Mouse (Mus musculus) embryonic fibroblast, embryonic 13.5 days (primary cell): ENCODE measurements around the gene Myo18a. TPM values are rescaled to one million over a fixed set of nuclear protein-coding genes. Genes with fewer than 3 reads are reported as not detected.

ENCODE experiments used
- H3K27ac ChIP-seq: 2 replicates; pipeline ENCODE4 v1.5.1; 2012; ENCODE audit warnings: low read length, control low read depth, inconsistent platforms; ENCODE audit not compliant: insufficient read depth
- H3K4me1 ChIP-seq: 2 replicates; pipeline ENCODE4 v1.6.1; 2011; ENCODE audit warnings: low read length; ENCODE audit not compliant: control insufficient read depth, insufficient read depth
- H3K4me3 ChIP-seq: 2 replicates; pipeline ENCODE4 v1.5.1; 2011; ENCODE audit warnings: mild to moderate bottlenecking, control low read depth, low read length; ENCODE audit not compliant: insufficient read depth
- CTCF ChIP-seq: IDR thresholded peaks from 2 replicates; pipeline ENCODE4 v1.5.1; 2011; ENCODE audit warnings: mild to moderate bottlenecking, control low read depth, low read length, moderate library complexity, borderline replicate concordance; ENCODE audit not compliant: insufficient read depth
- POLR2A ChIP-seq: IDR thresholded peaks from 2 replicates; pipeline ENCODE4 v1.6.1; 2011; ENCODE audit warnings: low read depth, mild to moderate bottlenecking, control low read depth, low read length, moderate library complexity
- polyA plus RNA-seq: library from polyadenylated mRNA; stranded (reverse); fragments of >200 nt; gene quantifications from 2 replicates; pipeline ENCODE4 v1.2.4, GENCODE M21; 2011; ENCODE audit warnings: low read depth; ENCODE audit not compliant: missing spikeins, insufficient read length

Gene Myo18a
- polyA plus RNA-seq, 1 experiment, result 20.1 TPM

GRCm38 (mm10) chr11:77875847-77876759 is 113.1 kb downstream of the Myo18a start:
- no peaks in the 10 kb centered on the region for H3K4me1 ChIP-seq
- H3K27ac ChIP-seq, result no peak overlapping the region
- H3K4me3 ChIP-seq, result no peak overlapping the region
- TF ChIP-seq POLR2A (no peak), CTCF (no peak)

- Histone ChIP-seq H3K27ac (no peak overlapping the region), H3K4me1 (no peaks in the 10 kb centered on the region), H3K4me3 (no peak overlapping the region)
- TF ChIP-seq POLR2A, result no peak
- no peak for TF ChIP-seq CTCF
These were observed 113.7 kb downstream of the Myo18a start for GRCm38 (mm10) chr11:77876760-77877148.

DNA sequence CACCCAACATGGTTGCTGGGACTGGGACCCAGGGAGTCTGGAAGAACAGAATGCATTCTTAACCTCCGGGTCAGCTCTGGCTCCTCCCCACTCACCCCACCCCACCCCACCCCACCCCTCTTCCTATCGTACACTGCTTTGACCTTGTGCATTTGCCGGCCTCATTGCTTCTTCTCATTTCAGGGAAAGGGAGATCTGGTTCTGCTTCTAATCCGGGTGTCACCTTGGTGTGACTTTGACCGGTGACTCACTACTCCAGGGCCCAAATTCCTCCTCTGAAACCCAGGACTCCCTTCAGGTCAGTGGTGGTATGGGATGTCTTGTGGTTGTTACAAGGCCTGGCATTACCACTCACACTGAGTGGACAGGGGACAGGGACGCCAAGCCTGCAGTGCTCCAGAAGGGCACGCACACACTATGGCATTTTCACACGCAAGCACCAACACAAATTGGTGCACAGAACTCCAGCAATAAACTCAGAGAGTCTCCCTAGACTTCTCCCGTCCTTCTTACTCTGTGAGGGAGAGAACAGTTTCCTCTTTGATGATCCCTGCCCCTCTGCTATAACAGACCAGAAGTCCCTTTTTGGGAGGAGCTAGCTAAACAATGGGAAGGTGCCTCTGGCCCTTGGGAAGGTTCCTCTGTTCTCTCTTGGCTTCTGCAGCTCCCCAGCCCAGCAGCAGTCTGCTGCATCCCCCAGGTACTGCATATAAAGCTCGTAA is 121.6 kb downstream of the Myo18a start:
- no peaks in the 10 kb centered on the region for H3K4me1 ChIP-seq
- TF ChIP-seq POLR2A (no peak), CTCF (no peak)
- H3K4me3 ChIP-seq, result no peak overlapping the region
- H3K27ac ChIP-seq, result no peak overlapping the region

DNA sequence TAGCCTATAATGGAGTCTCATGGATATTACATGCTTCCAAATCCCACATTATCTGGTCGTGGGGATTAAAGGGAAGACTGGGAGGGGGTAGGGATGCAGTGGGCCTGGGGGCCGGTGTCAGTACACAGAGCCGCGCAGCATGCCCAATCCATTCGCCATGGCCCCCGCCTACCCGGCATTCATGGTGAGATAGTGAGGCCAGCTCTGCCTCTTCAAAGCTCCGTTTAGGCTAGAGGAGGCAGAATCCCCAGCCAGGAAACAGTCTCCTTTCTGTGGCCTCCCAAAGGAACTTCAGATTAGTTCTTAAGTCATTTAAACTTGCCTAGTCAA is 122.2 kb downstream of the Myo18a start:
- Histone ChIP-seq H3K4me3 (no peak overlapping the region), H3K4me1 (no peaks in the 10 kb centered on the region), H3K27ac (no peak overlapping the region)
- no peak for TF ChIP-seq POLR2A
- no peak for TF ChIP-seq CTCF

DNA sequence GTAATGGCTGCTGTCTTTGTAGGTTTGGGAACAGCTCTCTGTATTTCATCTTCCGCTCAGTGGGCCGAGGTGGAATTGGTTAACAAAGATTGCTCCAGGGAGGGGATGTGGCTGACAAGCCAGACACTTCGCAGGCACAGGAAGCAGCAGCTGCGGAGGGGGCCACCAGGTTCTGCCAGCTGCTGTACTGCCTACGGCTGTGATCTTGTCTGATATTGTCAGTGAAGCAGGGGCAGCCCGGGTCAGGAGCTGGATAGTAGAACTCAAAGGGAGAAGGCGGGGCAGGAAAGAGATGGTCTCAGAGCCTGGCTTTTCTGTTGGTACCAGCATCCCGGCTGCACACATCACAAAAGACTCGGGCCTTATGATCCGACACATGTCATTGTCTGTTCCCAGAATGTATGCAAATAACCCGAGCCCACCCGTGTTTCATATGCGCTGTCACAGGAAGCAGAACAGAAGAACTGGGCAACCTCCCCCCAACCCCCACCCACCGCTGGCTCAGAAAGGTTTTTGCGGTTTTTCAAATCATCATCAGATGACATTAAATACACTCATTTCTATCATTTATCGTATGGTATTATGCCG is 124.4 kb downstream of the Myo18a start:
- TF ChIP-seq POLR2A, result no peak
- no peak for TF ChIP-seq CTCF

GRCm38 (mm10) chr11:77888846-77889245 is 125.8 kb downstream of the Myo18a start:
- no peaks in the 10 kb centered on the region for H3K4me1 ChIP-seq
- H3K27ac ChIP-seq, result no peak overlapping the region
- TF ChIP-seq POLR2A, result no peak
- TF ChIP-seq CTCF, result no peak
- H3K4me3 ChIP-seq, result no peak overlapping the region

More for the DNA sequence above, 124.4 kb downstream of the Myo18a start:
- Histone ChIP-seq H3K4me1 (no peaks in the 10 kb centered on the region), H3K27ac (no peak overlapping the region), H3K4me3 (no peak overlapping the region)

DNA sequence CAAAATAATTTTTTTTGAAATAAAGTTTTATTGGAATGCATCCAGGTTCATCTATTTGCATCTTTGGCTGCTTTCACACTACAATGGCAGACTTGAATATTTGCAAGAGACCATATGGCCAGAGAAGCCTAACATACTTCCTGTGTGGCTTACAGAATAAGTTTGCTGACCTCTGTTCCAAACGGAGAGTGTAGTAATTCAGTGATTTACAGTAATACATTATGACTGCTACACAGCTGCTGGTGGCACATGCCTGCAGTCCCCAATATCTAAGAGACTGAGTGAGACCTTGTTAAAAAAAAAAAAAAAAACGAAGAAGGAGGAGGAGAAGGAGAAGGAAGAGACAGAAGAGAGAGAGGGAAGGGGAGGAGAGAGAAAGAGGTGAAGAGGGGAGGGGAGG is 126.4 kb downstream of the Myo18a start:
- Histone ChIP-seq H3K4me1 (no peaks in the 10 kb centered on the region), H3K27ac (no peak overlapping the region), H3K4me3 (no peak overlapping the region)
- no peak for TF ChIP-seq CTCF
- no peak for TF ChIP-seq POLR2A

- H3K27ac ChIP-seq, result no peak overlapping the region
- TF ChIP-seq POLR2A (no peak), CTCF (no peak)
- no peaks in the 10 kb centered on the region for H3K4me1 ChIP-seq
- H3K4me3 ChIP-seq, result no peak overlapping the region
These were observed 127.7 kb downstream of the Myo18a start for GRCm38 (mm10) chr11:77890648-77891258.

GRCm38 (mm10) chr11:77892883-77893282 is 129.8 kb downstream of the Myo18a start:
- TF ChIP-seq POLR2A, result no peak
- no peak for TF ChIP-seq CTCF
- no peak overlapping the region for H3K4me3 ChIP-seq
- no peak overlapping the region for H3K27ac ChIP-seq
- H3K4me1 ChIP-seq, result no peaks in the 10 kb centered on the region

GRCm38 (mm10) chr11:77893283-77893682 is 130.2 kb downstream of the Myo18a start:
- H3K4me3 ChIP-seq, result no peak overlapping the region
- no peak for TF ChIP-seq POLR2A
- no peak for TF ChIP-seq CTCF
- no peaks in the 10 kb centered on the region for H3K4me1 ChIP-seq
- no peak overlapping the region for H3K27ac ChIP-seq
